Mouse (Mus musculus): ENCODE measurements around the gene Fbxo2.

- no peak for TF ChIP-seq CTCF (IDR thresholded peaks at IDR 0.05; ENCODE audit: extremely low read depth, insufficient read length, insufficient replicate concordance, low read depth, low read length)
- TF ChIP-seq POLR2A (IDR thresholded peaks at IDR 0.05; ENCODE audit: low read depth, low read length), result no peak
Observed at GRCm38 (mm10) chr4:148177716-148178115, 17.3 kb downstream of the Fbxo2 start.

All from small intestine, adult 2 months (tissue).